Mouse (Mus musculus) thymus, postnatal 36 days (tissue): ENCODE results near the gene Sec23a.
A peak's percentile ranks its signal among the peaks of the same experiment; 100 is the strongest.
"Not testable (repeated sequence)": the region's sequence is repeated elsewhere in the genome, so short reads cannot be mapped to it uniquely, and the experiment has no call there.

Experiments
- DNase-seq, 2 experiments: peaks; one replicate each; pipeline ENCODE4 v3.0.0; 2022; ENCODE audit warnings: mixed read lengths in 2 of 2

Sec23a gene

GRCm38 (mm10) chr12:58981178-58981661, 30.6 kb downstream of the Sec23a start:
- not testable (repeated sequence) for DNase-seq

GRCm38 (mm10) chr12:58976966-58977365, 34.9 kb downstream of the Sec23a start:
- DNase-seq = peak in 1 of 2 experiments; percentile 3

GRCm38 (mm10) chr12:58964583-58964982, 47.2 kb downstream of the Sec23a start:
- DNase-seq = peak in 1 of 2 experiments; percentile 7

- no peak for DNase-seq
Observed at GRCm38 (mm10) chr12:58960844-58961243, 51.0 kb downstream of the Sec23a start.

DNA sequence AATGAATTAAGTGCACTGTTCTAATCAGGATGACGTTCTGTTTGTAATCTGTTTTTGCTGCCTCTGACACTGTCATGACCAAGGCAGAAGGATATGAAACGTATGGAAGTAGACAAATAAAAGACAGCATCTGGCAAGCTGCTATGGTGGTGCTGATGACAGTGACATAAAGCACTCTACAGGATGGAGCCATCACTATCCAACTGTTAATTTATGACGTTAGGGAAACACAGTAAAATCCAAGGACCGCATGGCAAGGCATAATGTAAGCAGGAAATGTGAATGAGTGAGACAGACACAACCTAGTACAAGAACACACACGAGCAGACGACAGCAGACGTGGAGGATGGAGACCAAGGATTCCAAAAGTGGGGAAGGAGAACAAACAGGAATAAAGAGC, 55.2 kb downstream of the Sec23a start:
- DNase-seq = no peak

GRCm38 (mm10) chr12:58956162-58956561, 55.7 kb downstream of the Sec23a start:
- no peak for DNase-seq

- DNase-seq = no peak
Observed at GRCm38 (mm10) chr12:58947879-58948278, 63.9 kb downstream of the Sec23a start.

GRCm38 (mm10) chr12:58947231-58947630, 64.6 kb downstream of the Sec23a start:
- DNase-seq = peak; percentile 32 to 40

DNA sequence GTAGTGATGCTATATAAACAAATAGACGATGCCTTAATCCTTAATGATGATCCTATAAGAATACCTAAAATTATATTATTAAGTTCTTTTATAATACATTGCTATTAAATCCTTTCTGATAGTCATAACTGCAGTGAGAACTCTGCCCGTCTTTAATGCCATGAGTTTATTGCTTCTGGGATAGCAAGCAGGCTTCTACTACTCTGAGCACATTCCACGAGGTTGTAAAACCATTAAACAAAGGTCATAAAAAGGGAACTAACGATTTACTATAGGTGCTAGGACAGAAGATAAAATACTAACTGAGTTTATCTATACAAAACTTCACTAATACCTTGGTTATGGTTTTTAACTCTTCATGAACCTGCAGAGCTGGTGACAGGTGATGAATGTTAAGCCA, 69.3 kb downstream of the Sec23a start:
- DNase-seq = no peak

DNA sequence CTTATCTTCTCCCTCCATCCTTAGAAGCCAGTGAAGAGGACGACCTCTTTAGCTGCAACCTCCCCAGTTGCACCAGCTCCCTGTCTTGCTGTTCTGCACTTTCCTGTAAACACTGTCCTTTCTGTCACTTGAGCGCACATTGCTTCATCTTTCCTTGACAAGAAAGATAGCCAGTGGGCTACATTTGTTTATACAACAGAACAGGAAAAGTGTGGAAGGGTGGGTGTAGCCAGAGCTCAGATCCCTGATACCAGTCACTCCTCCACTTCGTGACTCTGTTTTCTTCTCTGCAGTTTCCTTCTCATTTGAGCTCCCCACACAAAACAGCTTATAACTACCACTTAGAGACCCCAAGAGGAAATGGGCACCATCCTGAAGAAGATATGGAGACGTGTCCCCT, 77.2 kb downstream of the Sec23a start:
- DNase-seq = no peak

DNA sequence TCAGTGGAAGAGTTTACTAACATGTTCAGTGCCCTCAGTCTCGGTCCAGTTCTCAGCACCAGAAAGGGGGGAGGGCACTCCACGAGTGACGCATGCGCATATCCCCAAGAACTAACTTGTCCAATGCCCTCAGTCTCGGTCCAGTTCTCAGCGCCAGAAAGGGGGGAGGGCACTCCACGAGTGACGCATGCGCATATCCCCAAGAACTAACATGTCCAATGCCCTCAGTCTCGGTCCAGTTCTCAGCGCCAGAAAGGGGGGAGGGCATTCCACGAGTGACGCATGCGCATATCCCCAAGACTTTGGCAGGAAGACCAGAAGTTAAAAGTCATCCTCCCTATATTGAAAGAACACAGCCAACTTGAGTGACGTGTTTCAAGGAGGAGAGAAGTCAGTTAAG, 86.8 kb downstream of the Sec23a start:
- no peak for DNase-seq

GRCm38 (mm10) chr12:58924025-58924424, 87.8 kb downstream of the Sec23a start:
- DNase-seq = no peak

- no peak for DNase-seq
Observed at GRCm38 (mm10) chr12:58920775-58921174, 91.0 kb downstream of the Sec23a start.

GRCm38 (mm10) chr12:58919516-58919915, 92.3 kb downstream of the Sec23a start:
- no peak for DNase-seq

DNA sequence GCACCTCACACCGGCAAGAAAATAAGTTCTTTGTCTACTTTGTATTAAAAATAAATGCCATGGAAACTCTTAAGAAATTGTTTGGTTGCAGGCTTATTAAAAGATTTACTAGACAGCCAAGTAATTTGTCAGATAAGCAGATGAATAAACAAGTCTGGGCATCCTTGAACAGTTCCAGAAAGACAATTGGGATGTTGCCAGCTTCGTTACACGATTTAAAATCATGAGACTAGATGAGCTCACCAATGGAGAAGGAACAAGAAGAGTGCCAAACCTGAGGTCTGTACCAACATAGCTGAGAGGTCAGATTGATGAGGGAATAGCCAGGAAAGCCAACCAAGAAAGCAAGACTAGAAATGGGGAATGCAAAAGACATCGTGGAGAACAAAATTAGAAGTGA, 102.0 kb downstream of the Sec23a start:
- DNase-seq = no peak
